Mouse (Mus musculus) B cell, adult (primary cell): ENCODE measurements around the gene Ssna1. TPM values are rescaled to one million over a fixed set of nuclear protein-coding genes. Genes with fewer than 3 reads are reported as not detected.

Experiments used
- total RNA-seq: library from RNA; stranded (reverse); gene quantifications from 4 replicates; pipeline ENCODE4 v1.2.4, GENCODE M21; 2023; ENCODE audit not compliant: inconsistent age

Gene Ssna1
- 36.2 to 41.2 TPM (median 39.2 TPM) in 4 replicates for total RNA-seq

DNA sequence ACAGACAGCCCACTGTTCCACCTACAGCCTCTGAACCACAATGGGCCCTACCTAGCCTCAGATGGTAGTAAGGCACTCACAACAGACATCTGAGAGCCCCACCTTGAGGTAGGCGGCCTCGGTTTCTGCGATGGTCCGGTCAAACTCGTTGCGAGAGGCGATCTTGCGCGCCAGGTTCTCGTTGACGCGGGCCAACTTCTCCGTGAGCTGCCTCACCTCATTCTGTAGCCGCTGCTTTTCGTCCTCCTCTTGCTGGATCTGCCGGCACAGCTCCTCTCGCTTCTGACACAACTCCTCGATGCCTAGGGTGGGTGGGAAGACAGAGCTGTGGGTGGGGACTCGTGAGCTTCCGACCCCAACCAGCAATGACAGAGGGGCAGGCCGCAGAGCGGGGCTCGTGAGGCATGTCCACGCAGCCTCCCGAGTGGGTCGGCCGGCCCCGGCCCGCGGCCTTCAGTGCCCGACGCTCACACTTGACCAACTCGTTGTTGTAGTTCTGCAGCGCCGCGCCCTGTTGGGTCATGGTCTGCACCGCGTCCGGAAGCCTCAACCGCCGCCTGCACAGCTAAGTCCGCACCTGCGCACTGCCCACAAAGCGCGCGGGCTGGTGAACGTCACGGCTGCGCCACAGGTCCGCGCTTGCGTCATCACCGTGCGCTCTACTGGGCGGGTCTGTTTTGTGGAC, at the start of gene Ssna1, which contains the start of gene Anapc2:
Gene Ssna1, minus strand, starts transcription at position 612 of the 685 bp plus-strand sequence.
Gene Anapc2, plus strand, starts transcription at position 652 of the 685 bp plus-strand sequence.

DNA sequence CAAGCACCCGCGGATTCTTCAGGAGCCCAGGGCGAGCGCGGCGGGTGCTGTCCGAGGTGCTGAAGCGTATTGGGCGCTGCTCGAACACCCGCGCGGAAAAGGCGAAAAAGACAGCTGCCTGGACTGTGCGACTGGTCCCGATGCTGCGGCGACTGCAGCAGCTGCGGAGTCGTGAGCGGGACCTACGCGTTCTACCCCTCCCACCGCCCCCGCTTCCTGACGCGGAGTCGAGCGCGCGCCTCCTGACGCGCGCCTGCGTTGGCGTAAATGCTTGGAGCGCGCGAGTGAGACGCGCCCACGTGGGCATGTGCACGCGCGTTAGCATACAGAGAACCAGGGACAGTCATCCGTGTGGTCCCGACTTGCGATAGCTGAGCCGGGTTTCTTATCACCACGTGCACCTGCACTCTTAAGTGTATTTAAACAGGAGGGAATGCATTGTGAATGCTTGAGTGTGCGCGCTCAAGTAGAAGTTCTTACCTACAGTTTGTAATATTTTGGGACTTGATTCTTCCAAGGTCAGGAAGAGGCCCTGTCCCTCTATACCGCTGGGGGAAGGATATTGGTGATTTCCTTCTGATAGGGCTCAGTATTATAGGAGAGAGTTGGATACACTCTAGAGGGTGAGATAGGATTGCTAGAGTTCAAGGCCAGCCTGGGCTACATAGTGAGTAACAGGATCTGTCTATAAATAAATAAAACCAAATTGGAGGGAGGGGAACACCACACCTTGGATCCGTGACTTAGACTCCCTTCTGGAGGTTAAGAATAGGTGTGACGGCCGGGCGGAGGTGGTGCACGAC, 46.9 kb upstream of the Ssna1 start, which contains the start of gene Grin1:
Gene Grin1, minus strand, starts transcription at position 217 of the 803 bp plus-strand sequence.

DNA sequence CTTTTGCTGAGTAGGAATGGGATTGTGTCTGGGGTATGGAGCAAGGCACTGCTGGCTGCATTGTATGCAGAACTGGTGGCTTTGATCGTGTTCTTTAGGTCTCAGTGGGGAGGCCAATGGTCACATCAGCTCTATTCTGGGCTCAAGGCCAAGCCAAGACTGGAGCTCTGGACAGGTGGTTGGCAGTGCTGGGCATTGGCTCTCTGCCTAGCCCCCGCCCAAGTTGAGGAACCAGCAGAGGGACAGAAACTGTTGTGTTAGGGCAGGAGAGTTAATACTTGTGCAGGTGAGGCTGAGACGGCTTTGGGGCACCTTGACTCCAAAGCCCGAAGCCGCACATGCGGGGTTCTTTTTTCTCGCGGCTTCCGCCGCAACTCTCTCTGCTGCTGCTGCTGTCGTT, 17.4 kb upstream of the Ssna1 start, which contains the start of gene Lrrc26:
Gene Lrrc26, plus strand, starts transcription at position 265 of the 400 bp plus-strand sequence.

DNA sequence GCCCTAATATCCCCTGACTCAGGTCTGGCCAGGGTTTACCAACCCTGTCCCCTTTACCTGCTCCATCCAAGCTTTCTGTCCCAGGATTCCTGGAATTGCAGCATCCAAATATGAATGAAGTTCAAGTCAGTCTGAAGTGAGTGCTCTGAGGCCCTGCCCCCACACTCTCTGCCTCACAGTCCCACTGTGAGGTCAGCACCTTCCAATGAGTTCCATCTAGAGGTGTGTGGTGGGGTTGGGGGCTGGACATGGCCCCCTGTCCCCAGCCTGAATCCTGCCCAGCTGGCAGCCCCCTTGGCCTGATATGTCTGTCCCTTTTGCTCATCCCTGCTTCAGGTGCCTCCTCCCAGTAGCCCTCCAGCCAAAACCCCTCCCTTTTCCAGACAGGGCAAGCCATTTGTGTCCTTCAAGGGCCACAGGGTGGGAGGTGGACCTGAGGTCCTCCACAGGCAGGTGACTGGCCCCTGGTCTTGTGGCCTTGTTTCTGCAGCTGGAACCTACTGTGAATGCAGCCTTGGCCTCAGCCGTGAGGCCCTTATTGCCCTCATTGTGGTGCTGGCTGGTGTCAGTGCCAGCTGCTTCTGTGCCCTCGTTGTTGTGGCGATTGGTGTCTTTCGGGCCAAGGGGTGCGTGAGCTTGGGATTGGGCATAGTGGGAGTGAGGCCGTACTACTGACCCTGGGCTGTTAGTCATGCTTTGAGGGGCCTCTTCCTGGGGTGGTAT, 15.8 kb upstream of the Ssna1 start, which contains the start of gene Tmem210:
Gene Tmem210, plus strand, starts transcription at position 219 of the 723 bp plus-strand sequence.

DNA sequence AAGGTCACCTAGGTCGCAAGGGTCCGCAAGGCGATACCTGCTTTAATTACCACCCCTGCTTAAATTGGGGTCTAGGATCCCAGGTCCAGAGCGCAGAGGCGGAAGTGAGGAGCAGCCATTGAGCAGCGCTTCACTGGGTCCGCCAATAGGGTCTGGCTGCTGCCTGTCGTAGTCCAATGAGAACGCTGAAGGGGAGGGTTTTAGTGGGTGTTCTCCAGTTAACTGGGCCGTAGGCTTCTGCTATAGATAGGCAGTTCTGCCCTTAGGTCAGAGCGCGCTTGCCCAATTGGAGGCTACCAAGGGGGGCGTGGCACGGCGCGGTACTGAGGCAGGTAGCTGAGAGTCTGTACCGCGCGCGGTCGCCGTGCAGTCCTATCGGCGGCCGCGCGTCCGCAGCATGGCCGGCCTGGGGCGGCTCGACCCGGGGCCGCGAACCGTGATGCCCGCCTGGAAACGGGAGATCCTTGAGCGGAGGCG, 9.9 kb downstream of the Ssna1 start, which contains the start of gene Tprn:
Gene Tprn, plus strand, starts transcription at position 328 of the 477 bp plus-strand sequence.

DNA sequence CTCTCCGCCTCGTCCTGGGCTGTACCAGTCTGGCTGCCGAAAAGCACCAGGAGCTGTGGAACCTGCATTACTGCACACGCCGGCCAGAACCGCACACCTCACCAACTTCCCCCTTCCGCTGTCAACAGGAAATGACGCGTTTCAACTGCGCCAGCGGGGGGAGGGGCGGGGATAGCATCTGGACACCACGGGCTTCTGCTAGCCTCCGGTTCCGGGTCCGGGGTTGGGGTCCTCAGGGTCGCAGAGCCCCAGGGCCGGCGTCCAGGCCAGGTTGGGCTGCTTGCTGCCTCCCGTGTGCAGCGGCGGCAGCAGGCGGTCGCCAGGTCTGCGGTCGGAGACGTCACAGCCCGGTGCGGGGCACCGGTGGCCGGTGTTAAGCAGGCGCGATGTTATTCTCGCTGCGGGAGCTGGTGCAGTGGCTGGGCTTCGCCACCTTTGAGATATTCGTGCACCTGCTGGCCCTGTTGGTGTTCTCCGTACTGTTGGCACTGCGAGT, 16.9 kb downstream of the Ssna1 start, which contains the start of gene Tmem203:
Gene Tmem203, plus strand, starts transcription at position 156 of the 496 bp plus-strand sequence.

DNA sequence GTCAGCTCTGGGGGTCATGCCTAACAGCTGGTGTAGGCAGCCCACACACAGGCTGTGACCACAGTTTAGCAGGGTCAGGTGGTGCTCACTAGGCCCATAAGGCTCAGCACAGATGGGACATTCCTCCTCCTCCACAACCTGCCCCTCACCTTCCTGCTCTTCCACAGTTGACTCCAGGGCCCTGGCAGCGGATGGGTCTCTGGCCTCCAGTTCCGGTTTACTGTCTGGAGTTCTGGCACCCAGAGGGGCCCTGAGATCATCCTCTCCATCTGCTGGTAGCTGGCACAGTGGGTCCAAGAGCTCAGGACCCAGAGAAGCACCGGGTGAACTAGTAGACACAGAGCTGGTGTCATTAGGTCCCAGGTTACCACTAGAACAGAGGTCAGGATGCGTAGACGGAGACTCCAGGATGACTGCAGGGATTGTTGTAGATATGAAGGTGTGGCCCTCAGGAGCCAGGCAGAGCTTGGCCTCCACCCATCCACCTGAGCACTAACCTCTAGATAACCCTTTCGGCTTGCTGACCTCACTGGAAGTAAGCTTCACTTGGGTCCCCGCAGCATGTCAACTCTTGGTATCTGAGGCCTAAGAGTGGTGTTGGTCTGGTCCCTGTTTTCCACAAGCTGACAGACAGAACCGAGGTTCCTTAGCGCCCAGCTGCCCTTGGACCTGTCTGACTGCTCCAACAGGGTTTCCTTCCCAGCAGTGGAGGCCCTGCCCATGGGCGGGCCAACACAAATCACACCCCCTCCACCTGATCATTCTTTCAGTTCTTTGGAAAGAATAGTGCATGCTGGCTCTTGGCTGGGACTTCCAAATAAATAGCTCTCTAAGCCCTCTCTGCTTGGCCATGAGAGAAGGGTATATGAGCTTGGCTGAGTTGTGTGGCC, 25.8 kb downstream of the Ssna1 start, which contains the start of gene AL732309.1:
Gene AL732309.1, minus strand, starts transcription at position 681 of the 890 bp plus-strand sequence.

DNA sequence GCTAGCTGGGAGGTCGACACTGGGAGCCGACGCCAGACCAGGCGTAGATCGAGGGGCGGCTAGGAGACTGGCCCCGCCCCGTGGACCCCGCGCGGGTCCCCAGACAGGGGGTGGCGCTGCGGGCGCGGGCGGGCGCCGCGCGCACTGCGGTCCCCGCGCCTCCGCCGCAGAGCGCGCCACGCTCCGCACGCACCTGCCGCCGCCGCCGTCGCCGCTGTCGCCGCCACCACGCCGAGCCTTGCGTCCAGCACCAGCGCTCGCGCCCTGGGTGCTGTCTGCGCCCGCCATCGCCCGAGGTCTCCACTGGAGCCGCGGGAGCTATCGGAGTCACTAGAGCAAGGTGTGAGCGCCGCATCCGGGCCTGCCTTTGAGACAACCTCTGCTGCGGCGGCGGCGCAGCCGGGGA, 30.1 kb downstream of the Ssna1 start, which contains the start of the genes Rnf208 and Cysrt1:
Gene Rnf208, plus strand, starts transcription at position 155 of the 406 bp plus-strand sequence.
Gene Cysrt1, minus strand, starts transcription at position 352 of the 406 bp plus-strand sequence.

DNA sequence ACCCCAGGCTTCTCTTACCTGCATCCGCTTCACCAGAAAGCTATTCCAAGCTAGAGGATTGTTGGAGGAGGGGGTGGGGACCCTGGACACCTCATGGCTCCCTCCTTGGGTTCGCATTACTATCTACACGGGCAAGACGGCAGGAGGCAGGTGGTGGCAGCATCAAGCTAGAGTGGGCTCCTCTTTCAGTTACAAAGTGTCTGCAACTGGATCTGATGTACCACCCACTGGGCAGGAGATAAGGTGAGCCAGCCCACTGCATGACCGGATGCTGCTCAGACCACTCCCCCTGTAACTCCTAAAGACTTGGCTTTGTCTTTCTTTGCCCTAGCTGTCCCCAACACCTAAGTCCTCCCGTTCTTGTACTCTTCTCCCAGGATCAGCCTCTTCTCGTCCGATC, 35.6 kb downstream of the Ssna1 start, which contains the start of gene Rnf224:
Gene Rnf224, minus strand, starts transcription at position 174 of the 400 bp plus-strand sequence.

DNA sequence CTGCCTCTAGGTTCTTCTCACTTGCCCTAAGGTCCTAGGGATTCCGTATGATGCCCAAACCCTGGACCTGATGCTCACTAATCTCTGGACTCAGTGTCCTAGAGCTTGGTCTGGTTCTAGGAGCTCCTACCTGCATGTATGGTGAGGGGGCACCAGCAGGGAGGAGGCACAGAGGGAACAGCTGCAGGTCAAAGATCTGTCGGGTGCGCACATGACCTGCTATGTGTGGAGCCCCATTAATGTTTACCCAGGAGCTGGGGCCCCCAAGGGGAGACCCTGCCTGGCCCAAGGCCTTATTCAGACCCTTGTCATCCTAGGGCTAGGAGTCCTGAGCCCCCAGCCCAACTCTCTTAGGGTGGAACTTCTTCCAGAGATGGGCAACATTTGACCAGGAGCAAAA, 38.2 kb downstream of the Ssna1 start, which contains the start of gene Slc34a3:
Gene Slc34a3, minus strand, starts transcription at position 315 of the 400 bp plus-strand sequence.

DNA sequence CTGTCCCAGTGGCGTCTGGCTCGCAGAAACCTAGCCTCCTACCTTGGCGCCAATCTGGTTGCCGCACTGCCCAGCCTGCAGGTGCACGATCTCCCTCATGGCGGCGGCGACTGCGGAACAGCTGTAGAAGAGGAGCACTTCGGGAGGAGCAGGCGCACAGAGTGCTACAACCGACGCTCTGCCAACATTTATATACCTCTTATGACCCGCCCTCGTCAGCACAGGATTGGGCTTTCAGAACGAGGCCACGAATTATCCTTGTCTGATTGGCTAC, 47.8 kb downstream of the Ssna1 start, which contains the start of gene Tubb4b:
Gene Tubb4b, minus strand, starts transcription at position 211 of the 274 bp plus-strand sequence.

Other genes with a start within 250 kb of the Ssna1 start
- gene Nsmf, start 218.1 kb downstream of the Ssna1 start, total RNA-seq: 39.7 to 51.9 TPM (median 44.9 TPM) in 4 replicates
- not detected in 4 replicates for gene Entpd8, start 192.1 kb downstream of the Ssna1 start, total RNA-seq
- gene Noxa1, start 177.3 kb downstream of the Ssna1 start, total RNA-seq: not detected in 4 replicates
- 5.3 to 6.8 TPM (median 6.0 TPM) in 4 replicates for gene Nrarp, start 91.7 kb downstream of the Ssna1 start, total RNA-seq
- 28.8 to 32.8 TPM (median 31.4 TPM) in 4 replicates for gene Tor4a, start 75.6 kb downstream of the Ssna1 start, total RNA-seq
- 71.2 to 97.5 TPM (median 84.8 TPM) in 4 replicates for gene Nelfb, start 60.9 kb downstream of the Ssna1 start, total RNA-seq
- not detected in 4 replicates for gene Stpg3, start 57.8 kb downstream of the Ssna1 start, total RNA-seq
- gene Fam166a, start 53.7 kb downstream of the Ssna1 start, total RNA-seq: not detected in 4 replicates
- 114 to 127 TPM (median 119 TPM) in 4 replicates for gene Tubb4b, start 47.7 kb downstream of the Ssna1 start, total RNA-seq
- gene Slc34a3, start 38.1 kb downstream of the Ssna1 start, total RNA-seq: not detected in 4 replicates
- gene Rnf224, start 35.7 kb downstream of the Ssna1 start, total RNA-seq: not detected in 4 replicates
- gene Rnf208, start 30.2 kb downstream of the Ssna1 start, total RNA-seq: 0.51 TPM in 1 of 4 replicates, not detected in the others
- not detected in 4 replicates for gene Cysrt1, start 30.0 kb downstream of the Ssna1 start, total RNA-seq
- 6.2 to 11.8 TPM (median 9.7 TPM) in 4 replicates for gene AL732309.1, start 25.6 kb downstream of the Ssna1 start, total RNA-seq
- 17.0 to 23.1 TPM (median 22.3 TPM) in 4 replicates for gene Tmem203, start 17.0 kb downstream of the Ssna1 start, total RNA-seq
- gene Tprn, start 9.8 kb downstream of the Ssna1 start, total RNA-seq: 11.7 to 16.8 TPM (median 12.7 TPM) in 4 replicates
- gene Anapc2, start within 50 bp of the Ssna1 start, total RNA-seq: 99.6 to 125 TPM (median 108 TPM) in 4 replicates
- not detected in 4 replicates for gene Tmem210, start 15.7 kb upstream of the Ssna1 start, total RNA-seq
- gene Lrrc26, start 17.5 kb upstream of the Ssna1 start, total RNA-seq: not detected in 4 replicates
- not detected in 4 replicates for gene Grin1, start 46.7 kb upstream of the Ssna1 start, total RNA-seq
- gene Man1b1, start 59.9 kb upstream of the Ssna1 start, total RNA-seq: 38.3 to 49.0 TPM (median 42.3 TPM) in 4 replicates
- gene Dpp7, start 83.9 kb upstream of the Ssna1 start, total RNA-seq: 34.8 to 44.7 TPM (median 42.3 TPM) in 4 replicates
- gene Uap1l1, start 93.2 kb upstream of the Ssna1 start, total RNA-seq: 29.6 to 32.3 TPM (median 30.7 TPM) in 4 replicates
- 0.94 to 1.4 TPM (median 1.1 TPM) in 4 replicates for gene Sapcd2, start 99.9 kb upstream of the Ssna1 start, total RNA-seq
- not detected in 4 replicates for gene Entpd2, start 123.4 kb upstream of the Ssna1 start, total RNA-seq
- gene Npdc1, start 126.9 kb upstream of the Ssna1 start, total RNA-seq: not detected in 4 replicates
- 0.24 TPM in 1 of 4 replicates, not detected in the others for gene Fut7, start 150.8 kb upstream of the Ssna1 start, total RNA-seq
- 36.8 to 44.5 TPM (median 42.0 TPM) in 4 replicates for gene Abca2, start 156.3 kb upstream of the Ssna1 start, total RNA-seq
- gene Clic3, start 184.4 kb upstream of the Ssna1 start, total RNA-seq: 0.80 TPM in 1 of 4 replicates, not detected in the others
- gene Paxx, start 188.7 kb upstream of the Ssna1 start, total RNA-seq: 111 to 124 TPM (median 114 TPM) in 4 replicates
- not detected in 4 replicates for gene Ptgds, start 197.6 kb upstream of the Ssna1 start, total RNA-seq
- gene Lcn12, start 221.5 kb upstream of the Ssna1 start, total RNA-seq: not detected in 4 replicates
- gene Fbxw5, start 228.3 kb upstream of the Ssna1 start, total RNA-seq: 69.9 to 80.2 TPM (median 72.7 TPM) in 4 replicates
- gene C8g, start 229.3 kb upstream of the Ssna1 start, total RNA-seq: 0.45 to 2.0 TPM (median 0.80 TPM) in 4 replicates